In the genomic region with DNA sequence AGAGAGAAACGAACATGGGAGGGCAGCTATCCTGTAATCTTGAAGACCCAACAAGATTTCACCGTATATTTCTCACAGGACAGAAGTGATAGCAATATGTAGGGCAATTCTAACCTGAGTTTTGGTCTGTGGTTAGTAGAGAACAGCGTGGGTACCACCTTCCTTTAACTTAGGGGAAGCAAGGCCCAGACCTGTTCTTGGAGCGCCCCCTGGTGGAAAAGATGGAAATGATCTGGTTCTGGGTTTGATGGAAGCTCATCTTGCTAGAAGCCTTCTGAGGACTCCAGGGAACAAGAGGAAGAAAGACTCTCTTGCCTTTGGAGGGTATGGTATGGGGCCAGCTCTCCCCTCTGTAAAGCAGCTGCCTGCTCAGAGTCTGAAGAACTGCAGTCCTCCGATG, we compare ENCODE assay signal across 9 mouse cellular contexts. TPM values are rescaled to one million over a fixed set of nuclear protein-coding genes. Genes with fewer than 3 reads are reported as not detected.
DNase-seq lines count a peak whose midpoint lies in the region; ATAC-seq lines count a peak whose summit lies in the region.
"Had no signal": no experiment of that assay in that cellular context is flagged by ENCODE, and none has a peak within 500 bp of the region (broad histone marks: within the 10 kb centered on the region; RNA-seq: fewer than 3 reads in every experiment).

No protein-coding gene starts in this region.

- H3K9me3 ChIP-seq in forebrain, embryonic 14.5 days (replicated peaks; ENCODE audit: control insufficient read depth, low read length) = no peaks in the 10 kb centered on the region
- H3K9me3 ChIP-seq in limb, embryonic 11.5 days (ENCODE audit: control insufficient read depth, low read length) = no peaks in the 10 kb centered on the region
- H3K9me3 ChIP-seq: heart, embryonic 15.5 days had no signal

- no peaks in the 10 kb centered on the region for H3K36me3 ChIP-seq in forebrain, embryonic 14.5 days (ENCODE audit: control insufficient read depth, insufficient read depth, low read length)
- no peaks in the 10 kb centered on the region for H3K36me3 ChIP-seq in limb, embryonic 11.5 days (ENCODE audit: control insufficient read depth, insufficient read depth, low read length)
- H3K36me3 ChIP-seq: heart, embryonic 15.5 days had no signal

- no peaks in the 10 kb centered on the region for H3K27me3 ChIP-seq in forebrain, embryonic 14.5 days (replicated peaks; ENCODE audit: control insufficient read depth, insufficient read depth, low read length)
- H3K27me3 ChIP-seq in limb, embryonic 11.5 days (ENCODE audit: control insufficient read depth, insufficient read depth, low read length) = no peaks in the 10 kb centered on the region

- peak; percentile 61; the same call in 1 of the 2 replicates for ATAC-seq in forebrain, embryonic 14.5 days
- ATAC-seq in limb, embryonic 11.5 days (ENCODE audit: insufficient number of reproducible peaks, low FRiP score, low TSS enrichment, low read depth) = no peak

- H3K27ac ChIP-seq in forebrain, embryonic 14.5 days (ENCODE audit: low read depth, low read length) = no peak overlapping the region
- H3K27ac ChIP-seq in limb, embryonic 11.5 days (replicated peaks; ENCODE audit: low read depth, low read length) = no peak overlapping the region
- H3K27ac ChIP-seq: heart, embryonic 15.5 days had no signal

- no peak overlapping the region for H3K4me2 ChIP-seq in forebrain, embryonic 14.5 days (ENCODE audit: low read length)
- no peak overlapping the region for H3K4me2 ChIP-seq in limb, embryonic 11.5 days (ENCODE audit: low read depth, severe bottlenecking)
- H3K4me2 ChIP-seq: heart, embryonic 15.5 days had no signal

- DNase-seq in 3T3-L1 (ENCODE audit: low read depth, low spot score) (peak; percentile 83), ES-CJ7 (ENCODE audit: low read depth, low spot score) (peak; percentile 66)
- DNase-seq in c-Kit-positive CD71-negative TER-119-negative erythroid progenitor cells, embryonic 14.5 days (ENCODE audit: low read depth) = peak; percentile 66
- peak; percentile 91 for DNase-seq in forebrain, embryonic 14.5 days (ENCODE audit: low spot score)
- DNase-seq in kidney, adult 8-10 months = peak; percentile 30 to 62
- DNase-seq in limb, embryonic 11.5 days (ENCODE audit: low spot score) = peak; percentile 85
- DNase-seq in retina, adult 2 months (ENCODE audit: low read depth, low spot score) = peak; percentile 47
- DNase-seq in thymus, postnatal 4 days = peak; percentile 78

- no peak overlapping the region for H3K4me3 ChIP-seq in forebrain, embryonic 14.5 days (ENCODE audit: low read depth, low read length)
- no peak overlapping the region for H3K4me3 ChIP-seq in limb, embryonic 11.5 days (ENCODE audit: low read depth, low read length)
- H3K4me3 ChIP-seq: heart, embryonic 15.5 days had no signal

- no peaks in the 10 kb centered on the region for H3K4me1 ChIP-seq in forebrain, embryonic 14.5 days (ENCODE audit: control insufficient read depth, insufficient read depth, low read length)
- no peaks in the 10 kb centered on the region for H3K4me1 ChIP-seq in limb, embryonic 11.5 days (ENCODE audit: control insufficient read depth, insufficient read depth, low read length)
- H3K4me1 ChIP-seq: heart, embryonic 15.5 days had no signal

- no peak overlapping the region for H3K9ac ChIP-seq in forebrain, embryonic 14.5 days (ENCODE audit: low read length)
- H3K9ac ChIP-seq in limb, embryonic 11.5 days (ENCODE audit: low read length) = no peak overlapping the region
- H3K9ac ChIP-seq: heart, embryonic 15.5 days had no signal

- WGBS in forebrain, embryonic 14.5 days = 31% methylated on average over 5 of the region's 5 CpGs
- WGBS in limb, embryonic 11.5 days = 29% methylated on average over 5 of the region's 5 CpGs

RNA-seq across cellular contexts. Expression of a gene that starts 10.5 kb away (rescaled TPM):
- not detected in 2 replicates for polyA plus RNA-seq in forebrain, embryonic 14.5 days (2014; fragmentation: Nextera tagmentation; extraction: Ambion mirVana)
- not detected in 2 replicates for polyA plus RNA-seq in limb, embryonic 11.5 days (2014; fragmentation: Nextera tagmentation; extraction: Ambion mirVana)
- polyA plus RNA-seq: heart, embryonic 15.5 days had no signal

RNA-seq across cellular contexts. Expression of a gene that starts 38.6 kb away (rescaled TPM):
- polyA plus RNA-seq in forebrain, embryonic 14.5 days (2014; fragmentation: Nextera tagmentation; extraction: Ambion mirVana) = 1.3 and 1.7 TPM in 2 replicates
- polyA plus RNA-seq in limb, embryonic 11.5 days (2014; fragmentation: Nextera tagmentation; extraction: Ambion mirVana) = not detected in 2 replicates
- polyA plus RNA-seq: heart, embryonic 15.5 days had no signal

RNA-seq across cellular contexts. Expression of a gene that starts 52.2 kb away (rescaled TPM):
- 25.8 and 28.0 TPM in 2 replicates for polyA plus RNA-seq in forebrain, embryonic 14.5 days (2014; fragmentation: Nextera tagmentation; extraction: Ambion mirVana)
- polyA plus RNA-seq in limb, embryonic 11.5 days (2014; fragmentation: Nextera tagmentation; extraction: Ambion mirVana) = 9.3 and 10.2 TPM in 2 replicates
